Mouse (Mus musculus) myocyte (in vitro differentiated cells): Measurements from ENCODE around the gene Supt4a.
A peak's percentile ranks its signal among the peaks of the same experiment; 100 is the strongest.

Experiments used
- E2F4 ChIP-seq: IDR thresholded peaks from one replicate; pipeline ENCODE4 v1.6.1; 2011; ENCODE audit warnings: mild to moderate bottlenecking, control low read depth, moderate library complexity; ENCODE audit not compliant: insufficient read depth
- POLR2A ChIP-seq: IDR thresholded peaks from one replicate; pipeline ENCODE4 v1.6.1; 2011; ENCODE audit warnings: low read depth, mild to moderate bottlenecking, control low read depth, moderate library complexity; ENCODE audit not compliant: insufficient read length
- TCF12 ChIP-seq: IDR thresholded peaks from one replicate; pipeline ENCODE4 v1.6.1; 2011; ENCODE audit warnings: mild to moderate bottlenecking, control low read depth; ENCODE audit not compliant: poor library complexity, insufficient read depth, severe bottlenecking

DNA sequence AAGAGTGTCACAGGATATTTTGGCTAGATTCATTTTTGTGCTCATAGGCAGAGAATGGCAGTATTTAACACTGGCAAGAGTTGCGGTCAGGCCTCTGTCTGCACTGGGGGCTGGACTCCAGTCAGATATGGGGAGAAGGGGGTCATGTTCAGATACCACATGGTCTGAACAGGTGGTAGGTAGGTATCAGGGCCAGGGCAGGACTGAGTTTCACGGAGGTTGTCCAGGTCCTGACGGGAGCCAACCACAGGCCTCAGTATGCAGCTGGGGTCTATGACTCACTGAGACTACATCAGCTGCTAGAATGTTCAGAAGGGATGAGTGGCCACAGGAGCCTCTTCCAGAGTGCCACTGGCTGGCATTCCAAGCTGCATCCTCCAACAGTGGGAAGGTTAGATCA lies 35.0 kb downstream of the Supt4a start:
- TF ChIP-seq POLR2A (no peak), TCF12 (peak; percentile 30), E2F4 (no peak)
